Mouse (Mus musculus) urinary bladder, postnatal 10 days (tissue): ENCODE data around the gene Mov10l1.

Experiments
- DNase-seq: peaks from one replicate; pipeline ENCODE4 v3.0.0; 2022; ENCODE audit warnings: low spot score

Gene Mov10l1

DNA sequence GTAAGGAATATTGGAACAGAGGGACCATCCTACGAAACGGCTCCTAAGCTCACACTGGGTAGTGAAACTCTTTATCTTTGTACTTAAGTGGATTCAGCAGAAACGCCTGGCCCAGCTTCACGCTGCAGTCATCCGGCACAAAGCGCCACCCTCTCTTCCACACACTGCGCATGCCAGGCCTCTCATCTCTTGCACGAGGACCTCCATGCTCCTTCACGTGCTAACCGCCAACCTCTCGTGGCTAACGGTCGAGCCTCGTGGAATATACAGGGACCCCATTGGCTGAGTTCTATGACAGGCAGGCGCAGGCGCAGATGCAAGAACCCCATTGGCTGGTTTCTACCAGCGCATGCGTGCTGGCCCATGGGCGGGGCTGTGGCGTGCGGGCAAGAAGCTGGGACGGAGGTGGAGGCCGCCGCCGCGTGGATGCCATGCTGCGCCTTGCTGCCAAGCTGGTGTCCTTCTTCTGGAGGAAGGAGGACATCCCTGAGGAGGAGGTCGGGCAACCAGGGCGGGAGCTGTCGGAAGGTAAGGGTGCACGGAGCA is at the start of gene Mov10l1:
Mov10l1 (plus strand) TSS at position 376 of the 546 bp plus-strand sequence.
- no peak for DNase-seq

DNA sequence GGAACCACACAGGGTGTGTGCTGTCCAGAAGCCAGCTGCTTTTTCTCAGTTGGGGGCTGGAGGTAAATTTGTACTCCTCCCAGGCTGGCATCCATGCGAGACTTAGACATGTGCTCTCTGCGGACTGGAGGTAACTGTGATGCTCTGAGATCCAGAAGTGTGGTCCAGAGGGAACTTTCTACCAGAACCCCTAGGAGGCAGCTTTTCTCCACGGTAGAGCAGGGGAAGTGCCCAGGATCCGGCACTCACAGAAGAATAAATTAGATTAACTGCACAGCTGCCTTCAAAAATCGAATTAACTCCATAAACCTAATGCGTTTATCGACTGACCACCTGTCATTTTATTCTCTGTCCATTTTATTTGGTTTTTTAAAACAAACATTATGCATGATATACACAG is 48.6 kb upstream of the Mov10l1 start:
- DNase-seq, result no peak

DNA sequence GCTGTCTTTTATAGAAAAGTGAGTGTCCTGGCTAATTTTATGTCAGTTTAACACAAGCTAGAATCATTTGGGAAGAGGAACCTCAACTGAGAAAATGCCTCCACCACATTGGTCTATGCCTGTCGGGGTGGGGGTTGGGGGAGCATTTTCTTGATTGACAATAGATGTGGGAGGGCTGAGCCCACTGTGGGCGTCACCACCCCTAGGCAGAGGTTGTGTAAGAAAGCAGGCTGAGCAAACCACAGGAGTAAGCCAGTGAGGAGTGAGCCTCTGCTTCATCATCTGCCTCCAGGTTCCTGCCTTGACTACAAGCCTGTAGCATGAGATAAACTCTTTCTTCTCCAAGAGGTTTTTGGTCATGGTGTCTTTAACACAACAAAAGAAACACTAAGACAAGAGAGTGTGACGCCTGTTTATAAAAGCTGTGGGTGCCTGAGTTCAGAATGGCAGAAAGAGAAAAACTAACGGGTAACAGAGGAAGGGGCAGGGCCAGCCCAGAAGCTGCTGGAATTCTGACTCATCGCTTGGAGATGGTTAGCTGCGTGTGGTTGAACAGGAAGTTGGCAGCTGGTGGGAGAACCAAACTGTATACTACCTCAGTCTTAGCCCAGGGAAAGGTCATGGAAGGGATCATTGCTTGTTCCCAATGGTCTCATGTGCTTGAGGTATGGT is 46.0 kb upstream of the Mov10l1 start:
- DNase-seq, result no peak

DNA sequence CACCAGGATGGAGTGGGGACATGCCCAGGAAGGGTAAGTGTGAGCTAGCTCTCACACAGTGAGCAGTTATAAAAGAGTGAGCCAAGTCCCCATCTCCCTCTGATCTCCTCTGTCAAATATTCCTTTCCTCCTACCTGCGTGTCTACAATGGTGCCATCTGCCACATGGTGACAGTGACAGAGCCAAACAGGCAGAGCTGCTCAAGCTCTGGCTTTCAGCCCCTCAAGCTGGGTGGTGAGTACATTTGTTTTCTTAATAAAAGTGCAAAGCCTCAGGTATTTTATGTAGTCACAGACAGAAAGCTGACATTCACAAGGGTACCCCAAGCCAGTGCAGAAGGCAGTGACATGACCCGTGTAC is 45.4 kb upstream of the Mov10l1 start:
- no peak for DNase-seq

DNA sequence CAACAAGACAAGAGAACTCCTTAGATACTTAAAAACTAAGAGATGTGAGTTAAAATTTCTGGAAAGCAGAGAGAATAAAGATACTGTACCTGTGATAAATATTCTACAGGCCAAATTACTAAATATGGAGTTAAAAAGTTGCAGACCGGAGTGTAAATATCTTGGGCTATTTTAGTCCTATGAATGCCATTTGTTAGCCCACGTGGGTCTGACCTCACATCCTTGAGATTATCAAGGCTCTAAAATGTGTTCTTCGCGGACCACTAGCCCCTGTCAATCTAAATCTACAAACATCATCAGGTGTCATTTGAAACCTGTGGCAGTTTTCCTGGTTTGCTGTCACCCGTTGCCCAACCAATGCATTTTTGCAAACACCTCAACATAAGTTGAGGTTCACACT is 39.9 kb upstream of the Mov10l1 start:
- DNase-seq, result no peak

DNA sequence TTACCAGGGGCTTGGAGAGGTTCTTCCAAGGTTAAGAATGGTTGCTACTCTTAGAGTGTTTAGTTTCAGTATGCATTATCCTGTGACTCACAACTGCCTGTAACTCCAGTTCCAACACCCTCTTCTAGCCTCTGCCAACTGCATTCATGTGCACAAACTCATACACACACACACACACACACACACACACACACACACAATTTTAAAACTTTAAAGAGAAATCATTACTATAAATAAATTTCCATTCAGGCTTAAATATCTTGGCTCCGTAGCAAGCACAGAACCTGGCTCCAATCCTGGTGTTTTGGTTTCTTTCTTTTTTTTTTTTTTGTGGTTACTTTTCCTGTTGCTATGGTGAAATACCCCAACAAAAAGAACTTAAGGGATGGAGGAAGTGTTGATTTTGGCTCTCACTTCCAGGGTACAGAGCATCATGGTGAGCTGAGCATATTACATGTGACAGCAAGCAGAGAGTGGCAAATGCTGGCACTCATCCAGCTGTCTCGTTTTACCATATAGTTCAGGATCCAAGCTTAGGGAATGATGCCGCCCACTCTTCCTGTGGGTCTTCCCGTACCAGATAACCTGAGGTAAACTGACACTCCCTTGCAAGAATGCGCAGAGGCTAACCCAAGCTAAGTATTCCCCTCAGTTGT is 38.7 kb upstream of the Mov10l1 start:
- no peak for DNase-seq

DNA sequence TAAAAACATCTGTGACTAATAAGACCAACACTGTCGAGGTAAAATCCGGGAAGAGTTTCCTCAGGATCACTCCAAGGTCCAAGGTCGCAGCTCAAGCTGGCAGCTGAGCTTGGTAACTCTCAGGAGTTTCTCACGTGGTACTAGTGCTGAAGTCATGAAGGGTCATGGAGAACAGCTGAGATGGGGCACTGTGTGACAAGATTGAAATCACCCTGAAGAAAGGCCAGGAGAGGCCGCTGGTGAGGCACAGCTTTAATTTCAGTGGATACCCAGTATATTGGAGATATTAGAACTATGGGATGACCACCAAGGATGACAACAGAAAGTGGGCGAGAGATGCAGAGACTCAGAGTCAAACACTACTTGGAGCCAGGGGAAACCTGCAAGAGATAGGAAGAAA is 35.9 kb upstream of the Mov10l1 start:
- DNase-seq, result no peak

DNA sequence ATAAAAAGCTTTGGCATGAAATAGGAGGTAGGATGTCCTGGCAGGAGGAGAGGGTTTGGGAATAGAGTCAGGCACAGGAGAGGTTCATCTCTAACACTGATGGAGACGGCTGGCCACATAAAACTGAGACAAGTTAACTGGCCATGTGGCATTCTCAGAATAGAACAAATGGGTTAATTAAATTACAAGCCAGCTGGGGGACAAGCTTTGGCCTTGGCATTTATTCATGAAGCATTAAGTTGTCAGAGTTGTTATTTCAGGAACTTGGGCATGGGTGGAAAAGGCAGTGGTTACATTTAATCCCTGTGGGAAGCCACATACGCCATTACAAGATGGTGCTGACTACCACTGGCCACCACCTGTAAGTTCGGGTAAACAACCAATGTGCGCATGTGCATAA is 31.5 kb upstream of the Mov10l1 start:
- DNase-seq, result no peak

DNA sequence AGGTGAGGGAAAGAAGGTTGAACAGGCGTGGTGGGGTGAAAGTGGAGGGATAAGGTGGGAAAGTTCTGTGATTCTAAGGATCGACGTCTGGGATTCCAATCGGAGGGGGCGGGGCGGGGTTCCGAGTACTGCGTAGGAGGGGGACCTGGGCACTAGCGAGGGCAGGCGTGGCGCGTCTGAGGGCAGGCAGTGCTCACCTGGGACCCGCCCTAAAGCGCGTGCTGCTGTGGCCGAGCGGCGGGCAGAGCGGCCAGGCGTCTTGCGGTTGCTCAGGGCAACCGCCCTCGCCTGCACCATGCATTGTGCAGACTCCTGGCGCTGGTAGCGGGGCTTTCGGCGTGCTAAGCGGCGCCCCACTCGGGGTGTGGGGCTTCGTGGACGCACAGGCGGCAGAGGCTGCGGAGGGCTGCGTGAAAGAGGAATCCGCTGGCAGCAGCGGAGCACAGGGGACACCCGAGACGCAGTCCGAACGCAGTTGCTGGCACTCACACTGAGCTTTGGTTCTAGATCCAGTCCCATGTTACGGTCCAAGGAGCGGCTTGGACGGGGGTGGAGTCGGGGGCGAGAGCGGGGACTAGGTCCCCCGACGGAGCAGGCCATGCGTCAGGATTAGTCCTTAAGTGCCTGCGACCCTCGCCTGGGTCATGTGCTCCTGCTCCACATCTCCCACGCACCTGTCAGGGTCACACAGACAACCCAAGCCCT is 28.2 kb upstream of the Mov10l1 start, which contains the start of gene Ttll8:
Ttll8 (minus strand) TSS at position 51 of the 705 bp plus-strand sequence.
- no peak for DNase-seq

DNA sequence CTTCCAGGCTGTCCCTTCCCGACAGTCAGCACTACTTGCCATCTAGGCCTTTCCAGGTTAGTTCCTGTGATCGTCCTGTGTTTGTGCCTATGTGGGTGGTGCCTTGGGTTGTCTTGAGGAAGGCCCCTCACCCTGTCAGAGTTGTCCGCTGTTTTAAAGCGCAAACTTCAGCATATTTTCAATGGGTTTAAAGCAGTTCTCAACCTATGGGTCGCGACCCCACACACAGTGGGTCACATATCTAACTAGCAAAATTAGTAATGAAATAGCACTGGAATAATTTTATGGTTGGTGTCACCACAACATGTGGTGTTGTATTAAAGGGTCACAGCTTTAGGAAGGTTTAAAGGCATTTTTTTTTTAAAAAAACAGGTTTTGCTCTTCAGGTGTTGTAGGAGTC is 27.4 kb upstream of the Mov10l1 start:
- DNase-seq, result no peak

DNA sequence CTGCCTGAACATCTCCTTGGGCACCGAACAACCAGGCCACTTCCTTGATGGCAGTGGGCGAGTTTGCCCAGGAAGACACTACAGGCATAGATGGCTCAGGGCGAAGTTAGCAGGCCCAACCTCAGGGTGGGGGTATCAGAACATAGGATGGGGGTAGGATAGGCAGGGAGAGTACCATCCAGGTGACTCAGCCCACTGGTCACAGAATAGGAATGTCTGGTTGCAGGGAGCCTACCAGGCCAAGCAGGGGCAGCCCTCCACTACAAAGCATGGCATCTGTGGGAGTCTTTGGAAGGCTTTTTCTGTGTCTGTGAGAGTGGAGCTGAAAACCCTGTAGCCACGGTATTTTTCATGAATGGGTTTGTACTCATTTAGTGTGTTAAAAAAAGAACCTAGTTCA is 25.2 kb upstream of the Mov10l1 start:
- DNase-seq, result no peak

DNA sequence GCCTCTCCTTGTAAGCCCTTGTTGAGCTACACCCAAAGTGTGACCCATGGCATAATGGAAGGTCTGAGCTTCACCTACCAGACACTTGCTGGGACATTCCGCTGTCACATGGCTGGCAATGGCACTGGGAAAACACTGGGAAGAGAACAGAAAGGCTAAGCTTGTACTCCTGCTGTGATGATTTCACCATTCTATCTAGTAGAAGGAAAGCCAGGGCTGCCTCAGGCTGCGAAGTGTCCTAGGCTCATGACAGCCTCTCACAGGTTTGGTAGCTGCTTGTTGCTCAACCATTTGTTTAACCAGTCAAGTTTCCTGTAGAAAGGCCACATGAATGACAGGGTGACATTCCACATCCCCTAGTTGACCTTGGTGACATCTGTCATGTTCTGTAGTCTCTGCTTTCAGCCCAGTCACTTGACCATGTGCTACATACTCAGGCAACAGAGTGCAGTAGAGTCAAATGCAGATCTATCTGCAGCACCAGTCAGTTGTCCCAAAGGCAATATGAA is 18.6 kb upstream of the Mov10l1 start:
- DNase-seq, result no peak

DNA sequence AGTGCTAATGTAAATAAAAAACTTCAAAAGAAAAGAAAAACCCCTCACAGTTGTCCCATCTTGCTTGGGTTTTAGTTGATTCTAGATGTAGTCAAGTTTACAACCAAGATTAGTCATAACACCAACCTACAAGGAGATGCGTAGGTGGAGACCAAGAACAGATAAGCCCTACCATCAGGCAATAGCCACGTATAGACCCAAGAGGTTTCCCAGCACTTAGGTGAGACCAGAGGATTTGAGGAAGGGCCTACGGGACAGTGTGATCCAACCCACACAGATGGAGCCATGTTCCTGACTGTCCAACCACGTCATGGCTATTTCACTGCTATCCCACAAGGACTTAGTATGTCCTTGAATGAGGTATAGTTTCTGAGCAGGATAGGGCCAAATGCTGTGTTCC is 10.4 kb upstream of the Mov10l1 start:
- DNase-seq, result no peak

DNA sequence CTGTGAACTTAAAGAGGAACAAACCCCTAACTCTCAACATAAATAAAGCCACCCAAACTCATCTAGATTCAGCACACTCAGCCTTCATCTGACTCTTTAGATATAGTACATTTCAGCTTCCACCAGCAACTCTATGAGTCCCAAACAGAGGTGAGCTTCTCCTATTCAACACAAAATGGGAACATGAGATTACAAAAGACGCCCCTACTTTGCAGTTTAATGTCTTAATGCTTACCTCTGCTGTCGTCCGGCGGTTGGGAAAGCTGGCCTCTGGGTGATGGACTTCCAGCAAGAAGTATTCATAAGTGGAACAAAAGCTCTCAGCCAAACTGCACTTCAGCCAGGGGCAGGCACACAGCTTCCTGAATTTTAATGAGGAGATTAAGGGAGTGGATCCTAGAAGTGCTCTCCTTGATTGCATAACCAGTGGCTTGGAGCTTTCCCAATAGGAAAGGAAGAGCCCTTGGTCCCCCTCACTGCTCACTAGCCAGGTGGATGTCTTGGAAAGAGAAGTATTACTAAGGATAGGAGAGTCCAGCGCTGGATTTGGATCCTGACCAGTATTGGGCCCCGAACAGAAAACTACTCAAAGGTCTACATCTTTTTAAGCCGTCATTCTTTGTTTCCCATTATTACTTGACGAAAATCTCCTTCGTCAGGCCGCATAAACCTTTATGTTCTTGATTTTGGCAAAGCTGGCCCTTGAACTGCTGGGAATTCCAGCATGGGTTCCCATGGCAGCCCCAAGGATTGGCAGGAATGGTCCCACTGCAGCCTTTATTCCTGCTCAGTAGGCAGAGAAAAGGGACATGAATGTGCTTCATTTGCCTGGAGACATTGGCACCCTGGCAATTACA is 4.2 kb upstream of the Mov10l1 start, which contains the start of gene Mlc1:
Mlc1 (minus strand) TSS at position 727 of the 857 bp plus-strand sequence.
- DNase-seq, result no peak

DNA sequence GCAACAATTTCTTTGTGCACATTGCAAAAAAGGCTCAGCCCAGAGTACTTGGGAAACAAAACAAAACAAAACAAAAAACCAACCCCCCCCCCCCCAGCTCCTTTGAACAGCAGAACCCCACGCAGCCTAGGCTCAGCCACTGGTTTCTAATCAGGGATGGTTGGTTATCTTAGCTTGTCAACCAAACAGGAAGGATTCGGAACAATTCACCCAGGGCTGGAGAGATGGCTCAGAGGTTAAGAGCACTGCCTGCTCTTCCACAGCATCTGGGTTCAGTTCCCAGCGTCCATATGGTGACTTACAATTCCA is 3.6 kb upstream of the Mov10l1 start:
- DNase-seq, result no peak

DNA sequence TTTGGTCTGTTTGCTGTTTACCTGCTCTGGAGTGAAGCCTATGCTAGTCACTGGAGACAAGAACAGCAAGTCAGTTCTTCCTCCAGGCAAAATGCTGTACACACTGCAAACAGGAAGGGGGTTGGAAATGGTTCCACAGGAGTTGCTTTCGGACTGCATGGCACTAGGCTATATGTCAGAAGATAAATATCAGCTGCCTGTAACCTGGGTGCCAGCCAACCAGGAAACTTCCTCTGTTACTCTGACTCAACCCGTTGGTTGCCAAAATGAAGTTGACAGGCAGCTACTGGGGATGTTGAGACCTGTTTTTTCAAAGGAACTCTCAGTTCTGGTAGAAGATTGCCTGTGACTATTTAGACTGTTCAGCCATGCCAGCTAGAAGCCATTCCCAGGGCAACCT is 6.5 kb downstream of the Mov10l1 start:
- no peak for DNase-seq

DNA sequence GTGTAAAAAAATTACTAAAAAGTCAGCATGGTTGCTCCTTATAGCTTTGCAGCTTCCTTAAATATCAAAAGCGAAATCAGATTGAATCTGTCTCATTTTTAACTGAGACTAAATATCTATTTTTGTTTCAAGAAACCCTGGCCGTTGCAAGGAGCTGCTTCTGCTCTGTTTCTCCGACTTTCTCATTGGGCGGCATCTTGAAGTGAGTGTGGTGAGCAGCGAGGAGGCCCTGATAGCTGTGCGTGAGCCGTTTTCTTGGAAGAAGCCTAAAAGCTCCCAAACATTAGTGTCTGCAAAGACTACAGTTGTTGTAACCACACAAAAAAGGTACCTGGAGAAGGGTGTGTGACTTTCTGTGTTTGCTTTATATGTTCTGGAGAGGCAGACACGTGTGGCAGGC is 15.9 kb downstream of the Mov10l1 start:
- DNase-seq, result no peak

DNA sequence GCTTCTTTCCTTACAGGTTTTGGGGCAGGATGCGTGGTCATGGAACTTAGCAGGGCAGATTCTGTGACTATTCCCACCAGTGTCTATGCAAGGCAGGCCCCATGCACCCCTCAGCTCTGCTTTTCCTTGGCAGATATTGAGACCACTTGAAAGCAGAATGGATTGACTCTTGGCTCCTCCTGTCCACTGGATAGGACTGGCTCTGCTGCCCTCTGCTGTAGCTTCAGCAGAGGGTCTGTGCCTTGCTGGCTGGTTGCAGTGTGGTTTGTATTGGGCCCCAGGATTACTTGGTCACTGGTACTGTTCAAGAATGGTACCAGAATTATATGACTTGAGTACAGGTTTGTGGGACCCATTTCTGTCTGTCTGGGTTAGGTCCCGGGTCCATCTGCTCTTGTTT is 16.4 kb downstream of the Mov10l1 start:
- DNase-seq, result no peak

DNA sequence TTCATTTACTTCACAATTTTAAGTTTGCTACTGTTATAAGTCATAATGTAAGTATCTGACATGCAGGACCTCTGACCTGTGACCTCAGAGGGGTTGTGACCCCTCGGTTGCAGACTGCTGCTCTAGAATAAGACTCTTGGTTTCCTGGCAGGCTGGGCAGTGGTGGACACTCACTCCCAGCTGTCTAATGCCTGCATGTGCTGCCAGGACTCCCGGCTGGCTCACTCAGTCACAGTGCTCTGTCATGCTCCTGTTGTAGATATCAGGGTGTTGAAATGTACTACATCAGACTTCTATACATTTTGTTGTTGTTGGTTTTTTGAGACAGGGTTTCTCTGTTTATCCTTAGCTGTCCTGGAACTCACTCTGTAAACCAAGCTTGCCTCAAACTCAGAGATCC is 17.7 kb downstream of the Mov10l1 start:
- no peak for DNase-seq

DNA sequence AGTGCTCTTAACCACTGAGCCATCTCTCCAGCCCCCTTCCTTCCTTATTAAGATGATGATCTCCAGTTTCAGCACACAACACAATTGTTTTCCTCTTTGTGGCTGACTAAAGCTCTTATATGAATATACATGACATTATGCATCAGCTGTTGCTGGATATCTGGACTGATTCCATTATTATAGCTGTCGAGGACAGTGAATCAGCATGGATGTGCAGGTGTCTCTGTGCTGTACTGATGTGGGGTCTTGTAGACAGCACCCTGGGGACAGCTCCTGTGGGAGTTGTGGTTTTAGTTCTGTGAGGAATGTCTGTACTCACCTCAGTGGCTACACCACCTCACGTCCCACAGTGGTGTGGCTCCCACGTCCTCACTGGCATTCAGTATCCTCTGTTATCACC is 18.5 kb downstream of the Mov10l1 start:
- DNase-seq, result no peak

DNA sequence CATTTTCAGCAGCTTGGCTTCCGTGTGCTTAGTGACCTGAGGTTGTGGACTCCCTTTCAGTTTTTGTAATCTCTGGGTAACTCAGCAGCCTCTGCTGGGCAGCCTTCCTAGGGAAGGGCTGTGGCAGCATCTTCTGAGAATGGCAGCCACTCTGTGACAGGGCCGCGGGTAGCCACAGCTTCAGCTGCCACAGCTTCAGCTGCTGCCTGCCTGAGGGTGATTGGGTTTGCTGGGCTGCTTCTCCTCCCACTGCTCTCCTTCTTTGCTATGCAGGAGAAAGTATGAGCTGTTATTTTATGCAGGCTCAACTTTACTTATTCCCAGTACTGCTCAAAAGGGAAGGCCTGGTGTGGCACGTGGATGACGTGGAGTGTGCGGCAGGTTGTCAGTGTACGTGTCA is 24.3 kb downstream of the Mov10l1 start:
- DNase-seq, result no peak

DNA sequence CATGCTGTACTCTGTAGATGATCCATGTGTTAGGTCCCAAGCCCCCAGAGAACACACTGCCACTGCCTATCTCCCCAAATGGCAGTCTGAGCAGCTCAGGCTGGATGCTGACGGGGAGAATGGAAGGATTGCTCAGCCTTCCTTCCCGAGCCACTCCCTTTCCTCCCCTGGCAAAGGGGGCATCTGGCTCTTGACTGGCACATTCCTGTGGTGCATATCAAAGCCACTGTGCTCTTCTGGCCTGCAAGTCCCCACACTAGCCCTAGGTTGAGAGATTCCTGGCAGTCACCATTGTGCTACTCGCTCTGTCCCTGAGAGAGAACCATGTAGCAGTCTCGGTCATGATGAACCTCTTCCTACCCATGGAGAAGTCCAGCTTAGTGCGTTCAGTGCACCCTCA is 25.1 kb downstream of the Mov10l1 start:
- no peak for DNase-seq
